Mouse (Mus musculus) E14TG2a.4 (cell line): ENCODE data around the gene Dctn2.

Experiments
- CTCF ChIP-seq: conservative IDR thresholded peaks from 2 replicates; pipeline ENCODE4 v1.5.1; 2014; ENCODE audit warnings: low read length
- NANOG ChIP-seq: IDR thresholded peaks from 2 replicates; pipeline ENCODE4 v1.6.1; 2014; ENCODE audit warnings: borderline replicate concordance, low read length, mixed read lengths
- POU5F1 ChIP-seq: IDR thresholded peaks from 2 replicates; pipeline ENCODE4 v1.6.1; 2014; ENCODE audit warnings: low read length, borderline replicate concordance

GRCm38 (mm10) chr10:127282620-127283215 is 16.6 kb downstream of the Dctn2 start:
- TF ChIP-seq CTCF = no peak
- no peak for TF ChIP-seq NANOG
- TF ChIP-seq POU5F1 = no peak
